Mouse (Mus musculus) heart, postnatal 14 days (tissue): ENCODE measurements at regions not wholly inside any gene's neighbourhood (a gene's known extent, or its start where the extent isn't known, plus 50 kb on each side); places are given as distances from the start of the nearest gene placed in this dataset.
"Not testable (repeated sequence)": the region's sequence is repeated elsewhere in the genome, so short reads cannot be mapped to it uniquely, and the experiment has no call there.

Experiments
- DNase-seq, 2 experiments: peaks; one replicate each; pipeline ENCODE4 v3.0.0; 2021 to 2022
- intact Hi-C: fragments of 180-260 bp; cut with DNase I; formaldehyde crosslinking; loops from one replicate; pipeline ENCODE4 v1.15.1; 2025

DNA sequence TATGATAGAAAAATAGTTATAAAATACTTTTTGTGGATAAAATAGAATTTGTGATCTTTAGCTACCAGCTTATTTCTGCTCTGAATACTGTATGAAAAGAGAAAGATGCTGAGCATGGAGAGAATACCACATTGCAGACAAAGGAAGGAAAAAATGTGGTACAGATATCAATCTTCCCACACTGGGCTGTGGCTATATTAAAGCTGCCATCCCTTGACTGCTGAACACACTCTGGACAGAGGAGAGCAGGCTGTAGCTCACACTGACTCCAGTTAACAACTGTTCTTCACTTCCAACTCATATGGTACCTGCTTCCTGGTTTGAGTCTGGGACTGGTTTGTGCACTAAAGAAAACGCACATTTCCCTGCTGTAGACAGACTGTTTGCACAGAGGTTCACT is 76.7 kb upstream of the Try4 start:
- intact Hi-C loops, result no loop called here
- no peak for DNase-seq

DNA sequence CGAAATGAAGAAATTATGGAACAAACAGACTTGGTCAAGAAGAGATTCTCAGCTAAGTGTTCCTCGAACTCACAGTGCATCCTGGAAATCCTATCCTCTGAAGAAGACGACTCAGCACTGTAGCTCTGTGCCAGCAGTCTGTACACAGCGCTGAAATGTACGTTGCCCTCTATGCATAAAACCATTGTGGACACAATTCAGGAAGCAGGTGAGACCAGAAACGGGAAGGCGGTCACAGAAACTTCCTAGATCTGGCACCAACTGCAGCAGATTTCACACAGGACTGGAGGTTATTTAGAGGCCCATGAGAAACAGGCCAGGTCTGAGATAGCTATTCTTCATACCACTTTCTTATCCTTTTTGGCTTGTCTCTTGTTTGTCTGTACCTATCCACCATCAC is 83.7 kb upstream of the Try4 start:
- no peak for DNase-seq
- intact Hi-C loops, result no loop called here

DNA sequence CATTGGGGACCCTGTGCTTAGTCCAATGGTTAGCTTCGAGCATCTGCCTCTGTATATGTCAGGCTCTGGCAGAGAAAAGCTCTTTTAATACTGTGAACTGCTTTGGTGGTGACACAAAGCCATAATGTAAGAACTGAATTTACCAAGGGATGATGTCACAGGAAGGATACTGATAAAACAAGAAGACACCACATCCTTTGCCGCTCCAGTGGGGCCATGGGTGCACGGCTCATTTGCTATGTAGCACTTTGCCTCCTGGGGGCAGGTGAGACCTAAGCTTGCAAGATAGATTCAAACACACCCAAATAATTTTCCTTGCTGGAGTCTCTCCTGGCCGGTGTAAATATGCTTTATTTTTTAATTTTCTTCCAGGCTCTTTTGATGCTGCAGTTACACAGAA is 86.2 kb upstream of the Try4 start:
- intact Hi-C loops, result no loop called here
- DNase-seq, result no peak

DNA sequence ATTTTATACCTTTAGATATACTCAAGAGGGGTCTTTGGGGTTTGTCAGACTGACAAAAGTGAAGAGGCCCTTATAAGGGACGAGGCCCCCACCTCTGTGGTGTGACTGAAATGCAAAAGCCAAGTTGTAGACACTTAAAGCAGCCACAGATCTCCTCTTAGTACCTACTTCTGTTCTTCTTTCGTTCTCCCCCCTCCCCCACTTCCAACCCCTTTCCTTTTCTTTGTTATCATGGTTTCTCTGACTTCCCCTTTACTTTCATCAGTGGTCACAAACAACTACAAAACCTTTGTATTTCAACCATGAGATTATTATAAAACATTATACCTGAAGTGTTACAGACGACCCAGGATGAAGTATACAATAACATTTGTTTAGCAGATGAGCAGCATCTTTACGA is 96.2 kb upstream of the Try4 start:
- intact Hi-C loops, result no loop called here
- no peak for DNase-seq

DNA sequence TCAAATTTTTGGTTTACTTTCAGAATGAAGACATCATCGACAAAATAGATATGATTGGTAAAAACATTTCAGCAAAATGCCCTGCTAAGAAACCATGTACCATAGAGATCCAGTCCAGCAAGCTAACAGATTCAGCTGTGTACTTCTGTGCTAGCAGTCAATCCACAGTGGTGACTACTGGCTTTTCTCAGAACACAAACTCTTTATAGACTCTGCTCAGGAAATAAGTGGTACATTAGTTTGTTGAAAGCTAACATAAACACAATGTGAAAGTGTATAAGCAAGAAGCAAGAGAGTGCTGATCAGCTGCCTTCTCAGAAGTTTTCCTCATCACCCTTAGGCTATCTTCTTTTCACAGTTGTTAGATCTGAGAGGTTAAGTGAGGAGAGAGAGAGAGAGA is 99.2 kb upstream of the Try4 start:
- intact Hi-C loops, result no loop called here
- no peak for DNase-seq

DNA sequence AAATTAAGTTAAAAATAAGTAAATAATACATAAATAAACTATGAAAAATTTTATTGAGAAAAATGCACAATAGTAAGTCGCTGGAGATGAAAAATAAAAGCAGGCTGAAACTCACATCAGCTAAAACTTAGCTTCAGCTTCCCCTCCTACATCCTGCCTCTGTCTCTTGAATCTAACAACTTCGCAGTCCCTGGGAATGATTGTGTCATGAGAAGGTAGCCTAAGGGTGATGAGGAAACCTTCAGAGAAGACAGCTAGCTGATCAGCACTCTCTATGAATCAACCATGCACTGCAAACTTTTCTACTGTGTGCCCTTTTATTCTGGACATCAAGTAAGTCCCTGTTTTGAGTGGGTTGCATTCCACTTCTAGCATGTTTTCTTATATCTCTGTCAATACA is 99.8 kb upstream of the Try4 start:
- DNase-seq, result no peak
- intact Hi-C loops, result no loop called here

DNA sequence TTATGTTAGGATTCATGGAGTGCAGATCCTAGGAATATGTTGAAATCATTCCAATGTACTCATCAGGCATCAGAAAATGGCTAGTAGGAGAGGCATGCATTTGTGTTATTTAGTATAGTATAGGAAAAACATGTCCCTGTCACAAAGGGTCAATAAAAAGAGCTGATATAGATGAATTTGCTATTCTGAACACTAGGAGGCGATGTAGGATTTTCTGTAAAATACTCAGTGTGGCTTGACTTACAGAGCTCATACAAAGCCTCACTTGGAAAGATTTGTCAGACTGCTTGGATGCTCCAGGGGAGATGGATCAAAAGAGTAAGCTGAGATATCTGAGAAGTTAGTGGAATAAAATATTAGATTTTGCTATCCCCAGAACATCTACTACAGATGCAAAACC is 107.6 kb upstream of the Try4 start:
- DNase-seq, result no peak
- intact Hi-C loops, result no loop called here

DNA sequence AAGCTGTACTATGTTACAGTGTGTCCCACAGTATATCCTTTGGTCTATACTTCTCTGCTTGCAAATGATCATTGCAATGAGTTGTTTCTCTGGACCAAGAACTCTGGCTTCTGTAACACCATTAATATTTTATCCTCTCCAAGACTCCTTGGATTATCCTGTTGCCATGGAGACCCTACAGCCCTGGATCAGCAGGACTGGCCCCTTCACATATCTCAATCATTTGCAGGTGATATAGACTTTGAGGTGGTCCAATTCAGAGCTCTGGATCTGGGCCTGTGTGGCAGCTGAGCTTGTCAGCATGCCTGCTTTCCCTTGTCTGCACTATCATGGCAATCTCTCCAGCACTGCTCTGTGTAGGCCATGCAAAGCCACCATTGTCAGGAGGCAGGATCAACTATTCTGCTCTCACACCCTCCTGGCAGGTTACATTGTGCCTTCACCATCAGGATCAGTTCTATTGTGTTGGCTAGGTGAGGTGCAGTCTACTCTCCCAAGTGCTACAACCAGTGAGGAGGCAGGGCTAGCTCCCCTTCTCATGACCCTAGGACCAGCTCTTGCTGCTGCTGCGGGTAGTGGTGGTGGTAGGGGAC is 110.2 kb upstream of the Try4 start:
- DNase-seq, result no peak
- intact Hi-C loops, result no loop called here

DNA sequence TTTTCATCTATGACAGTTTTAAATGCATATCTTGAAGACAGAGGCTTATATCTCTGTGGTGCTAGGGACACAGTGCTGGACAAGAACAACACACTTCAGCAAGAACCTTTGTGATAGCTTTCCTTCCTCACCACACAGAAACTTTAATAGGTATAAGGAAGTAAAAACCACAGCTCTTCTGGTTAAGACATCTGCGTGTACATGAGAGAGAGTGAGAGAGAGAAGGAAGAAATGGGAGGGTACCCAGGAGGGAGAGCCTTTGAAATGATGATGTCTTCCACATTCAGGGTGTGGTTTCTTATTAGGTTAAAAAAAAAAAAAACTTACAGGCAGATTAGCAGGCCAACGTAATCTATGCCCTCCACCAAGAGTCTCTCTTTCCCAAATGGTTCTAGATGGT is 113.2 kb upstream of the Try4 start:
- intact Hi-C loops, result no loop called here
- DNase-seq, result no peak

DNA sequence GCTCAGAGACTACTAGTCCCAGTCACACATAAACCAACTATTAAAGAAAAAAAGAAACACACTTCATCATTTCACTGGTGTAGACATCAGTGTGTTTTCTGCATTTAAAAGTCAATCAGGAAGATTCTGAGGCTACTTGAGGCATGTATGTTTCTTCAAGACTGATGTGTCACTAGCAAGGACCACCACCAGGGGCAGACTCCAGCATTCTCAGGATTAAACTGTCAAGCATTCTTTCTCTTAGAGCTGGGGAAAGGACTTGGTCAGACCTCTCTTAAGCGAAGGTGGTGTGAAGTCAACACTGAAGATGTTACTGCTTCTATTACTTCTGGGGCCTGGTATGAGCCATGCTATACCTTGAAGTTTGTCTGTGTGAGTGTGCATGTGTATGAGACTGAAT is 114.1 kb upstream of the Try4 start:
- no peak for DNase-seq
- intact Hi-C loops, result no loop called here

DNA sequence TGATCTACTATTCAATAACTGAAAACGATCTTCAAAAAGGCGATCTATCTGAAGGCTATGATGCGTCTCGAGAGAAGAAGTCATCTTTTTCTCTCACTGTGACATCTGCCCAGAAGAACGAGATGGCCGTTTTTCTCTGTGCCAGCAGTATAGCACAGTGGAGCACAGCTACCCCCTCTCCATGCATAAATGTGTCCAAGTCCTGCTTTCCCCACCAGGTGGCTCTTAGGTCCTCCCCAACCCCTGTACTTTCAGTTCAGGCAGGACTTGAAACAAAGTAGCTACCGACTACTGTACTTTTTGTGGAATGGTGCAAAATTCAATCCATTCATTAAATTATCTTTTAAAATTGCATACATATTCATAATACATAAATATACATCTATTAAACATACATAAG is 123.2 kb upstream of the Try4 start:
- no peak for DNase-seq
- intact Hi-C loops, result no loop called here

DNA sequence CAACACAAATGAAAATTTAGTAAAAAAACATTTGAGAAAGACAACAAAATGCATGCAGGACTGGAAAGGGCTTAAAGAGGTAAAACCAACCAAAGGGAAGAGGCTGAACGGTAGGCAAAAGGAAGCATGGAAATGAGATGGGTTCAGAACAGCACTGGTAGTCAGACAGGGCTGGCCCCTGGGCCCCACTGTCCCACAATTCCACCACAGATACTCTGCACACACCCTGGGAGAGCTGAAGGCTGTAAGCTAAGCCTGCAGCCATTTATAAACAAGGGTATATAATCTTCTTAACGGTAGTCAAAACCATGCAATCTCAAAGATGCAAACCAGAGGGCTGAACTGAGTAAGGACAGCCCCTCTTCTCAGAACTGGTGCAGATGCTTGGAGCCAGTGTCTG is 124.0 kb upstream of the Try4 start:
- no peak for DNase-seq
- intact Hi-C loops, result no loop called here

DNA sequence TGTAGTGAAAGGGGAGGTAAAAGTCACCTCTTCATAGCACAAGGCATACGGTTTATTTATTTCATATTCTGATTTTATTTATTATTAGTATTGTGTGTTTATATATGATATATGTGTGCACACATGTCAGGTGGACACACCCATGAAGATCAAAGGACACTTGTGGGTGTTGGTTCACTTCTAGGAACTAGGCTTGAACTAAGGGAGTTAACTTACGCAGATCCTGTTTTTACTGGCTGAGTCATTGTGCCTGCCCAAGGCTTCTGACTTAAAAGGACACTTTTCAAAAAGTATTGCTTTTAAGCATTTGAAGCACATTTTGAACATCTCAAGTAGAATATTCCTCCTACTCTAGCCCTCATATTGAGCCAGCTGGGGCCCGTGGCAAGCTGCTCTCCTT is 124.9 kb upstream of the Try4 start:
- intact Hi-C loops, result no loop called here
- DNase-seq, result no peak

DNA sequence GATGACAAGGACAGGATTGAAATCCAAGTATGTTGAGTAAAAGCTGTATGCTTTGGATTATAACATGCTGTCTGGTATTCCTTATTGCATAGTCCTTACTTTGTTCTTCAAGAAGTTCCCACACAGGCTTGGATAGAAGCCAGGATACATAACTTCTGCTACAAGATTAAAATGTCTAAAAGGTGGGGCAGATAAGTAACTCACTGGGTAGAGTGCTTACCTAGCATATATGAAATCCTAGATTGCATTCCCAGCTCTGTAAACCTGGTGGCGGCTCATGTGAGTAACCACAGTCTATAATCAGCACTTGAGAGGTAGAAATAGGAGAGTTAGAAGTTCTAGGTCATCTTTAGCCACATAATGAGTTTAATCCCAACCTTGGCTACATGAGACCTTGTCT is 126.0 kb upstream of the Try4 start:
- DNase-seq, result no peak
- intact Hi-C loops, result no loop called here

DNA sequence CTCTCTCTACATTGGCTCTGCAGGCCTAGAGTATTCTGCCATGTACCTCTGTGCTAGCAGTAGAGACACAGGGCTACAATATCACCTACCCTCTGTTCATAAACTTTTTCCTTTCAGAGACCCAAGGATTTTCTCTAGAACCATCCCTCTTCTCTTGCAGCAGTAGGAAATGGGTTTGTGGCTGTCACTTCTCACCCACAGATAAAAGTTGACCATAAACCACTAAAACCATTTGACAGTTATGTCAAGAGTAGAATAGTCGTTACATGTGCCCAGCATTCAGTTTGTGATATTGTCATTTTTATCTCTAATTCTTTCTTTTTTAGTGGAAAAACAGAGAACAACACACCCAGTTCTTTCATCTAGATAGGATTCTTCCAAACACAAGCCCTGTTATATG is 128.2 kb upstream of the 2210010C04Rik start:
- no peak for DNase-seq
- intact Hi-C loops, result no loop called here

DNA sequence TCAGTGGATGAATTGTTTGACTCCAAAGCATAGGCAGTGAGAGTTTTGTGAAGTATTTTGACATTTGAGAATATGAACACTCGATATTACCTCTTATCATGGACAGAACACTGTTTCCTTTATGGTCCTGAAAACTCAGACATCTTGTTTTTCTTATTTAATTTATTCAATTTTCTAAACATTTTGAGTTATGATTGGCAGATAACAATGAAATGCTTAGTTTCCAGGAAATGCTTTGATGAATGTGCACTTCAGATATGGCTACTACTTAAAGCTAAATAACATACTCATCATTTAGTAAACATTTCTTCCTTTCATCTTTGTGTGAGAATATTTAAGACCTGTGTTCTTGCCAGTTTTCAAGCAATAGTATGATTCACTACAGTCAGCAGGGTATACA is 126.4 kb upstream of the 2210010C04Rik start:
- DNase-seq, result no peak
- intact Hi-C loops, result no loop called here

DNA sequence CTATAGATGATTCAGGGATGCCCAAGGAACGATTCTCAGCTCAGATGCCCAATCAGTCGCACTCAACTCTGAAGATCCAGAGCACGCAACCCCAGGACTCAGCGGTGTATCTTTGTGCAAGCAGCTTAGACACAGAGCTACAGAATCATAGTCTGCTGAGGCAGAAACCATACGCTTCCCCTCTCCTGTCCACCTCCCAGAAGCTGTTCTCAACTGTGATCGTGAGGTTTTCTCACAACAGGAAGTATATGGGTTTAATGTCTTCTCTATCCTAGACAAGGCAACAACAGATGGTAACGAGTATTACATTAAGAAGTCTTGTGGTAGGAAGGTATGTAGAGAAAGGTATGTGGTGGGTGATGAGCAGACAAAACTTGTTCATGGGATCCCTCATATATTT is 116.8 kb upstream of the 2210010C04Rik start:
- intact Hi-C loops, result no loop called here

DNA sequence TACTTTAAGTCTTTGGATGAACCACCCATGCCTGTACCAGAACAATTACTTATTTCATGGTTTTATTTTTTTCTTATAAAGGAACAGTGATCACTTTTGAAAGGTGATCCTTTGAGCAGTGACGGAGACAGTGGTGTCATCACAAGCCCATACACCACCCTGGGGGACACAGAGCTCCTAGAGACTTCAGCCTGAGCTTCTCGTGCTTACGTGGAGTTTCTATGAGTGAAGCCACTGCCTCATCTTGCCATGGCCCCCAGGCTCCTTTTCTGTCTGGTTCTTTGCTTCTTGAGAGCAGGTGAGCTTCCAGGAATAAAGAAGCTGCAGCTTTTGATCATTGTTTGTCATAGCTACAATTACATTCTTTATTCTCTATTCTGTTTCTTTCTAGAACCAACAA is 116.2 kb upstream of the 2210010C04Rik start:
- DNase-seq, result no peak
- intact Hi-C loops, result no loop called here

More for the DNA sequence above, 116.8 kb upstream of the 2210010C04Rik start:
- no peak for DNase-seq

DNA sequence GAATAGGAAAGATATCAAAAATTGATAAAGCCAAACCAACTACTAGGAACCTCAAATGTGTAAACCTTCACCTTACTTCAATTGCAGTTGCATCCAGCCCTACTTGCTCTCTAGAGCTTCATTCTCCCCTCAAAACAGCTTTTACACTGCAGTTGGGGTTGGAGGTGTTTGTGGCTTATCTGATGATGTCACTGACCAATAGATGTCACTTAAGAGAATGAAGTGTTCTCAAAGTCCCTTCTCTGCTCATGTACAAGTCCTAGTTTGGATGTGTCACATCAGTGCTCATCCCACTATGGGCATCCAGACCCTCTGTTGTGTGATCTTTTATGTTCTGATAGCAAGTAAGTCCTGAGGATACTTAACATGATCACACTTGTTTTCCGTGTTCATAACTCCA is 105.6 kb upstream of the 2210010C04Rik start:
- intact Hi-C loops, result no loop called here
- DNase-seq, result no peak

DNA sequence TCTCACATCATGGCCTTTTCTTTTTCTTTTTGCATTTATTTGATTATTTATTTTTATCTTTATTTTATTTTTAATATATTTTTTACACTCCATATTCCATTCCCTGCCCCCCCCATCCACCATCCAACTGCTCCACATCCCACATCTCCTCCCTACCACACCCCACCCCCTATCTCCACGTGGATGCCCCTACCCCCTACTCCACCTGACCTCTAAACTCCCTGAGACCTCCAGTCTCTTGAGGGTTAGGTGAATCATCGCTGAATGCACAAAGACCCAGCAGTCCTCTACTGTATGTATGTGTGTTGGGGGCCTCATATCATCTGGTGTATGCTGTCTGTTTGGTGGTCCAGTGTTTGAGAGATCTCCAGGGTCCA is 102.1 kb upstream of the 2210010C04Rik start:
- not testable (repeated sequence) for DNase-seq
- intact Hi-C loops, result loop anchor here (2.0 kb wide), 1 partner anchor 391 kb away; no protein-coding TSS in a partner anchor

DNA sequence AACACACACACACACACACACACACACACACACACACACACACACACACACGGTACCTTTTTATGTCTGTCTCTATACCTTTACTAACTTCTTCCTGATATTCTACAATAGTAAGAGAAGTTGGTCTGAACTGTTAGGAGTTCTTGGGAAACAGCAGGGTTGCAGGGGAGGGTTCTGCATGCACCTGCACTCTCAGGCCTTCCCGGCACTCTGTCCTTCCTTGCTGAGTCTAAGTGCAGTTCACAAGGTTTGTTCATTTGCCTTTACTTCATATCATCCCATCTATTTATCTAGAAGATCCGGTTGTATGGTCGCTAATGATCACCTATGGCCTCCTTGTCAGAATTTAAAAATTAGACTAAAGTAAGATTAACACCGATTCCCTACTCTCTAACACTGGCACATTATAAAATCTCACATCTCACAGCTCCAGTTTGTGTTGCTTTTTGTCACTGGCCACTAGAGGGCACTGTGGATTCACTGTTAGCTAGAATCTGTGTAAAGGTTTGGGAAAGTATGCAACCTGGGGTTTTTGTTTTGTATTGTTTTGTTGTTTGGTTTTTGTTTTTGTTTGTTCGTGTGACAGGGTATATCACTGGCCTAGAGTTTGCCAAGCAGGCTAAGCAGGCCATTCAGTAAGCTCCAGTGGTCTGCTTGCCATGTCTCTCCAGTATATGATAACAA is 101.5 kb upstream of the 2210010C04Rik start:
- DNase-seq, result peak; percentile 19 to 62
- intact Hi-C loops, result loop anchor here (2.0 kb wide), 1 partner anchor 392 kb away; no protein-coding TSS in a partner anchor

DNA sequence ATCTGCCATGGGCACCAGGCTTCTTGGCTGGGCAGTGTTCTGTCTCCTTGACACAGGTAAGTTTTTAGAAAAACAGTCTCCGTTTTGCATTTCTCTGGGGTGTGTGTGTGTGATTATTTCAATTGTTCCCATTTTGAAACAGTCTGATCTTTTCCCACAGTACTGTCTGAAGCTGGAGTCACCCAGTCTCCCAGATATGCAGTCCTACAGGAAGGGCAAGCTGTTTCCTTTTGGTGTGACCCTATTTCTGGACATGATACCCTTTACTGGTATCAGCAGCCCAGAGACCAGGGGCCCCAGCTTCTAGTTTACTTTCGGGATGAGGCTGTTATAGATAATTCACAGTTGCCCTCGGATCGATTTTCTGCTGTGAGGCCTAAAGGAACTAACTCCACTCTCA is 99.9 kb upstream of the 2210010C04Rik start:
- DNase-seq, result no peak
- intact Hi-C loops, result no loop called here

DNA sequence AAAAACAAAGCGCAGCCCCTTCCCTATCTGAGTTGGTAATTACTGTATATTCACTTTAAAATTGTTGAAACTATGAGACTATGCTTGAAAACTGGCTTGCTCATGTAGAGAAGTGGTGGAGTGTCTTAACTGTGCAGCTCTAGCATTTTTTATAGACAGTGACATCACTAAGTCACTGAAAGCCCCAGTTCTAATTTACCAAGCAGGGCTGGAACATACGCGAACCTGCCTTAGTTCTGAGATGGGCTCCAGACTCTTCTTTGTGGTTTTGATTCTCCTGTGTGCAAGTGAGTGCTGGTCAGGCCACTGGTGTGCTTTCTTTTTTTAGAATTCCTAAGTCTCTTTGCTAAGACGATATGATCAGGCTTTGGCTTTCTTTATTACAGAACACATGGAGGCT is 94.6 kb upstream of the 2210010C04Rik start:
- DNase-seq, result no peak
- intact Hi-C loops, result no loop called here
